Mouse (Mus musculus): ENCODE measurements around the gene Lrba.

DNA sequence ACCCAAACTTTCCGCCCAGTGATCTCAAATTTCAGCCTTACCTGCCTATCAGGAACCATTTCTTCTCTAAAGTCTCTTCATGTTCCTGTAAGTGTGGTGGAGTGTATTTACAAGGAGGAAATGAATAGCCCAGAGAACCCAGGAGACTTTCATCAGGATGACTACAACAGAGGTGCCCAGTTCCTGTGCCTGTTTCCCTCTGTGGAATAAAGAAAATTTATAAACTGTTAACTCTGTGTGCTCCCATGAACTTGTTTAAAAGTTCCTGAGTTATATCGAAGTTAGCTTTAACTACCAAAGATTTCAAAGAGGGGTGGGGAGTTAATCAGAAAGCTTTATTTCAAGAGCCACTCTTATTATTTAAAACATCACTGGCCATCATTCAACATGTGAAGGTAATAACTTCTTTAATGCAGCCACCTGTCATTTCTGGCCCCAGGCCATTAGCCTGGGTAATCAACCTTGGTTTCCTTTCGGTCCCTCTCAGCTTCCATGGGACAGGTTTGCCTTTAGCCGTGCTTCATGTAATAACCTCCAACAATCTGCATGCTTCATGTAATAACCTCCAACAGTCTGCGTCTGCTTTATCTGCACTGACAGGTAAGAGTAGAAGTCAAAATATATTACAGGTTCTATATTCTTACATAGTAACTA is 36.6 kb upstream of the Lrba start:
- TF ChIP-seq CTCF (IDR thresholded peaks at IDR 0.05; ENCODE audit: low read depth) (no peak), EP300 (IDR thresholded peaks at IDR 0.05; ENCODE audit: low read depth) (no peak)

Data from heart, postnatal 0 days (tissue).